Mouse (Mus musculus) brain, embryonic 14.5 days (tissue): ENCODE measurements at regions not wholly inside any gene's neighbourhood (a gene's known extent, or its start where the extent isn't known, plus 50 kb on each side); places are given as distances from the start of the nearest gene placed in this dataset.

Source experiments
- CTCF ChIP-seq: fragments of 200-500 bp; IDR thresholded peaks from 2 replicates; pipeline ENCODE4 v1.5.1; 2012; ENCODE audit warnings: inconsistent platforms, mild to moderate bottlenecking, moderate library complexity, borderline replicate concordance; ENCODE audit not compliant: insufficient read depth, insufficient read length; ENCODE audit errors: extremely low read depth
- POLR2A ChIP-seq: fragments of 200-500 bp; IDR thresholded peaks from 2 replicates; pipeline ENCODE4 v1.6.1; 2012; ENCODE audit warnings: mild to moderate bottlenecking, inconsistent platforms, borderline replicate concordance; ENCODE audit not compliant: poor library complexity, insufficient read depth, insufficient read length, severe bottlenecking; ENCODE audit errors: extremely low read depth

DNA sequence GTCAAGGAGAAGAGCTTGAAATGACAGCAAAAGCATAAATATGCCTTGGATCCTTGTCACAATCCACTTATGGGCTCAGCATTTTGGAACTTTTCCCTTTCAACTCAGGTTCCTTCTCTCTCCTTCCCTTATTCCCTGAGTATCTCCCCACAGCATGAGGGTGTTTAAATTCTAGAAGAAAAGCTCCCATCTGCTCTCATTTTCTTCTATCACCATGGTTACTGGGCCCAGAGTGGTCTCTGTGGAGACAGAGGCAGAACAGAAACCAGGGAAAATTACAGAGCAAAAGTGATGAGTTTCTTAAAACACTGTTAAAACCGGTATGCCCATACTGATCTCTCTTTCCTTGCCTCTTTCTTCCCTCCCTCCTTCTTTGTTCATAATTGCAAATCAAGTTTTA, 66.9 kb upstream of the Fam49a start:
- TF ChIP-seq CTCF (no peak), POLR2A (no peak)
